Mouse (Mus musculus) frontal cortex, postnatal 10 days (tissue): ENCODE results near the gene Gm20388.
"Not testable (repeated sequence)": the region's sequence is repeated elsewhere in the genome, so short reads cannot be mapped to it uniquely, and the experiment has no call there.

ENCODE experiments used
- DNase-seq, 2 experiments: peaks; one replicate each; pipeline ENCODE4 v3.0.0; 2022; ENCODE audit warnings: low spot score in 2 of 2, mixed read lengths in 1 of 2

Gm20388 gene

DNA sequence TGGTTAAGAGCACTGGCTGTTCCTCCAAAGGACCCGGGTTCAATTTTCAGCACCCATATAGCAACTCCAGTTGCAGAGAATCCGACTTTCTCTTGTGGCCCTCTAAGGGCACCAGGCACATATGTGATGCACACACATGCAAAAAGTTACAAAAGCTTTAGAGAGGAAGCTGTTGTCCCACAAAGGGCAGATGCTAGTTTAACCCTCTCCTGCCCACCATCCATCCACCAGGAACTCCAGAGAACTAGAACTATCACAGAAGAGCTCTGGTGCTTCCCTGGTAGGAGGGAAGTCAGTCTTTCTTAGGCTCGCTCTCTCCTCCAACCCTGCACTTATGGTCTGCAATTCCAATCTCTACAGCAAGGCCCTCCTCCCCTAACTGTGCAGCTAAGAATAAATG lies 3082.4 kb downstream of the Gm20388 start:
- DNase-seq: no peak

GRCm38 (mm10) chr8:122993740-122994139 lies 3083.1 kb downstream of the Gm20388 start:
- no peak for DNase-seq

- DNase-seq: no peak
These were observed 3087.3 kb downstream of the Gm20388 start for GRCm38 (mm10) chr8:122997963-122998362.

DNA sequence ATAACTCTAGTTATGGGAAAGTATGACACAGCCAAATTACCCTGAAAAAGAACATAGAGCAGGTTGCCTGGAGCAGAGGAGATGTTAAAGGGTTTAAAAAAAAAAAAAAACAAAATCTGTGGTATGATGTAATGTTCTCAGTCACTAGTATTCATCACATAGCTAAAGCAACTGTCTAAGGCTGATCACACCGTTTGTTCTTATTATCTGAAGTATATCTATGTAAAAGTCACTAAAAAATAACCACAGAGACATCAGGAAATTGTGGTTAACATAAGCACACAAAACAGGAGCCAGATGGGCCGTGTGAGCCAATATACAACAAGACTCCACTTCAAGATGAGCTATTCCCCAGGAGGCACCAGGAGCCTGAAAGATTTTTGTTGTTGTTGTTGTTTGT lies 3089.7 kb downstream of the Gm20388 start:
- no peak for DNase-seq

DNA sequence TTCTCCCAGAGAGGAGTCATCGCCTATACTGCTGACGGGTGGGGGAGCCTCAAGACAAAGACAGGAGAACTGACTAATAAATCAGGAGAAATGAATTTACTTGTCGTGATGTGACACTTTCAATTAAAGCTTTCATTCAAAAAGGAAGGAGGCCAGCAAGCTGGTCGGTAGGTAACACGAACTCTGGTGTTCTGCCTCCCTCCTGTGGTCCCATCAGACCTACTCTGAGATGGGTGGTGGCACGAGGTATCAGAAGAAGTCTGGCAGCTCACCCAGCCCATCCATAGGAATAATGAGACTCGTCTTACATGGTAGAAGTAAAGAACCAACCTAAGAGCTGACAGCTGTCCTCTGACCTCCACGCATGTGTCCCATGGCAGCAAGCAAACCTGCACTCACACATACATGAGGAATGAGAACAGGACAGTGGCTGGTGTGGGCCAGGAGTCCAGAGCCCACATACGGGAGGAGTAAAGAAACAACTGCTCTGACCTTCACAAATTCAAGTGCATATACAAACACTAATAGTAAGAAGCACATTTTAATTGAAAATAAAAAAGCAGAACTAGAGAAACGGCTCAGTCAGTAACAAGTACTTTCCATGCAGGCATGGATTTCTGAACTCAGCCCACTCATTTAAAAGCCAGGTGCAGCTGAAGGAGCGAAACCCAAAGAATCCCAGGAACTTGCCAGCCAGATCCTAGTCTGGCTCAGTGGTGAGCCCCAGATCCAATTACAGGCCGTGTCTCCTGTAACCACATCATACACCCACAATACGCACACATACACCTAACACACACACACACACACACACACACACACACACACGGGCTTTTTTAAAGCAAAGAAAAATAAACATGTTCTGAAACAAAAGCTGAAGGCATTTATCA lies 3093.6 kb downstream of the Gm20388 start:
- no peak for DNase-seq

DNA sequence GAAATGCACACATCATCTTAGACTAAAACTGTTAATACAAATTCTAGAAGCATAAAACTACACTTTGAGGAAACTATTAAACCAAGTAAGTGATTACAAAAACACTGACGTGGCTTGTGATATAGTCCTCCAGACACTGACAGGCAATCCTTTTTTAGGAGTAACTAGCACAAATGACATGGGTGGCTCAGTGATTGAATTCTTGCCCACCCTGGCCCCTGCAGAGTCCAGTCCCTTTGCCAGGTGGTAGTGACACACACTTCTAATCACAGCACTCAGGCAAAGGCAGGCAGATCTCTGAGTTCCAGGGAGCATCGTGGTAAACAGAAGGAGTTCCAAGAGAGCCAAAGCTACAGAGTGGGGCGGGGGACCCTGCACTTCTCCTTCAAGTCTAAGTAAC lies 3094.7 kb downstream of the Gm20388 start:
- no peak for DNase-seq

DNA sequence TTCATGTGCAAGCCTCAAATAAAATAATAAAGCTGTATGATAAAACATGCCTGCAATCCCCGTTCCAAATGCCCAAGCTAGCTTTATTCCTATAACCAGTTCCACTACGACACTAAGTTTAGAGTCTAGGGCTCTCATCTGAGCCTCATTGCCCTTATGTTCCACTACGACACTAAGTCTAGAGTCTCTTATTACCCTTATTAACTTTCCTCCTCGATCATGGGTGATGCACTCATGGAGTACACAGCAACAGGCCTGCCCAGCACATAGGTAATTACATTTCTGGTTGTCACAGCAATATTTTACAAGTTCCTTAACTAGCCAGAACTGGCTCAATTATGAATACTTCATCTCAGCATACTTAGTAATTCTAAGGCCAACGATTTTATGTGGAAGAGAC lies 3095.2 kb downstream of the Gm20388 start:
- no peak for DNase-seq

GRCm38 (mm10) chr8:123011321-123011720 lies 3100.7 kb downstream of the Gm20388 start:
- no peak for DNase-seq

DNA sequence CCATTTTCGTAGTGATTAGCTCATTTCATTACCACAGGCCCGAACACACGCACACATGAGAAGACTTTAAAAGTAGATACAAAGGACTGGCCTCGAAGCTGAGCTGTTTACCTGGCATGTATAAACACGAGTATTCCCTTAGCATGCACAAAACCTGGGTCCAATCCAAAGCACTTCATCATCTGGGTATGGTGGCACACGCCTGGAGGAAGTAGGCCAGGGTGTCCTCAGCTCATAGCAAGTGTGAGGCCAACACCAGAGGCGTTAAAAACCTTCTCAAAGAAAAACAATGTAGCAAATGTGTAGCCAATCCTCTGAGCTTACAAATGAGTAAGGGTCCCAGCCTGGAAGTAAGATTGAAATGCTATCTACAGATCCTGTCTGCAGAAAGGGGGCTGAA lies 3103.8 kb downstream of the Gm20388 start:
- DNase-seq: no peak

GRCm38 (mm10) chr8:123015074-123015473 lies 3104.4 kb downstream of the Gm20388 start:
- no peak for DNase-seq

DNA sequence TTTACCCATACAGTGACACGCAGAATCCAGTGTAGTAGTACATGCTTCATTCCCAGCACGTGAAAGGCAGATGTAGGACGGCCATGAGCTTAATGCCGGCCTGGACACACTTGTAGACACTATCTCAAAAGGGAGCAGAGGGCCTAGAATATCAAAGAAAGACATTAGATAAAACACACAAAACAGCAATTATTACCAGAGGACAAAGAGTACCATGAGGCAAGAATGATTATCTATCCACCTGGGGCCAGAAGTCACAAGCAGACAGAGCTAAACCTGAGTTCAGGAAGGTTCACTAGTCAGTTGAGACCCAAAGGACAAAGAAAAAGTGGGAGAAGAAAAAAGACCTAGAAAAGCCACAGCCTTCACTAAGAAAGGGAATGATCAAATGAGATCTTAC lies 3106.5 kb downstream of the Gm20388 start:
- no peak for DNase-seq

DNA sequence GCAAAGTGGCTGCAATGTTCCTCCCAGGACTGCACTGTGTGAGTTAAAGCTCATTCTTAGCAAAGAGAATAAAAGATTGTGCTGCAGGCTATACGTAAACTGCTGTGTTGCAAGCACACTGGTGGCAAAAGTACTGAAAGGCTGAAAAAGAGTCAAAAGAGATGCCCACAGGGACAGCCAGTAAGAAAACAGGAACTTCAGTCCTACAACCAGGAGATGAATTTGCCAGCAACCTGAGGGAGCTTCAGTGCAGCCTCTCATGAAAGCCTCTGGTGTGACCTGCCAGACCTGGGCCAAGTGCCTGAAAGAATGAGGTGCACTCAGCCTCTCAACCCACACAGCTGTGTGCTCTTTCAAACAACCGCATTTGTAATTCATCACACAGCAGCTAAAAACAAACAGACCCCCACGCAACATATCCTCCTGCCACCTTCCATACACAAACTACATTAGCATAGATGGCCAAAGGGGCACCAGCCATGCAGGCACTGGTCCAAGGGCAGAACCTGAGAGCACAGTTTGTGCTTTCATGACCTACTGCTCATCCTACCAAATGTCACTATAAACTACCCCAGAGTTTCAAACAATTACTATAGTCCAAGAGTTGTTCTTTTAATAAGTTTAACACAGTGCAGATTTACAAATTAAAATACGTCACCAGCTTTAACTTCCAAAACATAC lies 3108.0 kb downstream of the Gm20388 start:
- DNase-seq: no peak

DNA sequence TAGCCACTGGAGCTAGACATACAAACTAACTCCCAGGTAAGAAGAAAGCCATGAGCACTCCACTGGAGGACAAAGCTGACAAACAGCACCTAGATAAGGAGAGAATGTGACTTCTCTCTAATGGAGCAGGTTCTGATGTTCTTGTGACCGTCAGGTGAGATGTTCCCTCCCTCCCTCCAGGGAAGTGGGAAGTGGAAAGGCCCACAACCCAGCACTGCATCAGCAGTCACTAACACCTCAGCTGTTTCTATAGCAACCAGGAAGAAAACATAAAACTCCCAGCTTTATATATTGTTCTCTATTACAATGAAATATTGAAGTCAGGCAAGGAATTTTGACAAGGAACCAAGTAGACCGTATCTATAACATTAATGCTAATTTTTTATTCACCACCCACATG lies 3109.4 kb downstream of the Gm20388 start:
- DNase-seq: no peak

DNA sequence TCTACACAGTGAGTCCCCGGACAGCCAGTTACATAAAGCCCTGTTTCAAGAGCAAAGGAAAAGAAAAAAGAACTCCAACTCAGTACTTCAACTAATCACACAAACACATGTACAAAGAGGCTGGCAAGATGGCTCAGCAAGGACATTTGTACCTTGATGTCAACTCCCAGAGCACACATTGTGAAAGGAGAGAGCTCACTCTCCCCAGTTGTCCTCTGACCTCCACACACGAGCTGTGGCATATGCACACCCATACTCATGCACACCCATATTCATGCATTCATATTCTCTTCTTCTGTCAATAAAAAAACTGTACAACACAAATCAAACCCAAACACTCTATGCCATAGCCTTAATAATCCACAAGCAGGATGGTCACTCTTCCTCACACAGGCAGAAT lies 3110.2 kb downstream of the Gm20388 start:
- DNase-seq: no peak

- no peak for DNase-seq
These were observed 3110.6 kb downstream of the Gm20388 start for GRCm38 (mm10) chr8:123021259-123021658.

DNA sequence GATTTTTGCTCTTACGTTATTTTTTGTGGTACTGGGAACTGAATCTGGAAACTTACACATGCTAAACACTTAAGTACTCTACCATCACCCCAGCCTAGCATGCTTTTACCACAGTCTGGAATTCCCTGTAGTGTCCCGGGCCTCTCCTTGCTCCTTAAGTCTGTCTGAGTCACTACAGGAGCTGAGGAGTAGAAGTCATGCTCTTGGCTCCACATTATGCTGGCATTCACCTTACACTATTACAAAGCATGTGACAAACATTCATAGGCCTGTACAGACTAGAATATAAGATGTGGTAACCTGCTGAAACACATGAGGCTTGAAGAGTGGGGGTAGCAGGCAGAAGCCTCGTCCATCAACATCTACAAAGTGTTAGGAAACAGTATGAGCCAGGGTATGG lies 3112.1 kb downstream of the Gm20388 start:
- DNase-seq: no peak

DNA sequence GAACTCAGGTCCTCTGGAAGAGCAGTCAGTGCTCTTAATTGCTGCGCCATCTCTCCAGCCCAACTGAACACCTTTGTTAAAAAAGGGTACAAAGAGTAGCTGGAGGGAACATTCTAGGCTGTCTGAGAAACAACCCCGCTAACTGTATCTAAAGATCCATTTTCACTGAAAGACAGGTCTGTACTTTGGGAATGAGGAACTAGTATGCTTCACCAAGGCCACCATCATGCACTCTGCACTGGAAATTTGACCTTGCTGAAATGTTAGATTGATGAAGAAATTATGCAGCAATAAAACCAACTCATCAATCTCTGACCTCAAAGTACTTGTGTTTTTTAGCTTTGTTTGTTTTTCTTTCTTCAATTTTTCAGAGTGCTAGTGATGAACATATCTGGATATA lies 3113.6 kb downstream of the Gm20388 start:
- DNase-seq: no peak

DNA sequence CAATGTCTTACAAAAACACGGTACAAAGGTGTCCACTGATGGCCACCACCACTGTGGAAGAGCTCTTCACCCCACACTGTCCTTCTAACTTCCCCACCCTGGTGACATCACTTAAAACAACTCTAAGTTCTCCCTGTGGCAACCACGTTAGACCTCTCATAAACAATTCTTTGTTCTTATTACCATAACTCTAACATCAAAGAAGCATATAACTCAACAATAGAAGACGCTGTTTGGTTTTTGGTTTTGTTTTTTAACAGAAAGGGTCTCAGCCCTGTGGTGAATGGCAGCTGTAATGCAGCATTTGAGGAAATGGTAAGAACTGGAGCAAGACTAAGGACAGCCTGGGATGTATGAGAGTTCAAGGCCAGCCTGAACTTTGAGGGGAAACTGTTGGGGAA lies 3115.3 kb downstream of the Gm20388 start:
- DNase-seq: no peak

DNA sequence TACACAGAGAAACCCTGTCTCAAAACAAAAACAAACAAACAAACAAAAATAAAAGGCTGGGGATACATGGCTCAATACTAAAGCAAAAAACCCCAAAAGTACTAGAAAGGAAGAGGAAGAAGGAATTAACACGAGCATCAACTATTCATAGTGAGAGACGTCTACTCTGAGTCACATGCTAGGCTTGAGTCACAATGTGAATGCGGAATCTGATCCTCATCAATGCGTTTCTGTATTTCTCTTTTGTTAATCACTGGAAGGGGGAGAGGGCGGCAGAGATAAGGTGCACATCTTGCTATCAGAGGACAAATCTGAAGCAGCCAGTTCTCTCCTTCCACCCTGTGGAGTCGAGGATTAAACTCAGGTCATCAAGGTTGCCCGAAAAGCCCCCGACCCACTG lies 3117.1 kb downstream of the Gm20388 start:
- DNase-seq: no peak

GRCm38 (mm10) chr8:123030091-123030490 lies 3119.4 kb downstream of the Gm20388 start:
- DNase-seq: not testable (repeated sequence)

GRCm38 (mm10) chr8:123031321-123031978 lies 3120.8 kb downstream of the Gm20388 start:
- DNase-seq: no peak

DNA sequence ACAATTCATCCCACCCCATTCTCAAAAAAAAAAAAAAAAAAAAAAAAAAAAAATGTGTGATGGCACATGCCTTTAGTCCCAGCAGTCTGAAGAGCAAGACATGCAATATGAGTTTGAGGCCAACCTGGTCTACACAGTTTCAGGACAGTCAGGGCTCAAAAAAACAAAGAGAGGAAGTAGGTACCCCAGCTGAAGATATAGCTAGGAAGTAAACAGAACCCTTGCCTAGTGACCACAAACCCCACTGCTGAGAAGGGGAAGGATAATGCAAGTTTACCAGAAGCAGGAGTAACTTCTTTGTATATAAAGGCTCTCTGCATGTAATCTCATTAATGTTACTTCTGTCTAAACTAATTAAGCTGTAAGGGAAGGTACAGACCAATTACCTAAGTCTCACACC lies 3122.1 kb downstream of the Gm20388 start:
- no peak for DNase-seq

GRCm38 (mm10) chr8:123033431-123033830 lies 3122.8 kb downstream of the Gm20388 start:
- no peak for DNase-seq
